Mouse (Mus musculus) limb, embryonic 13.5 days (tissue): ENCODE measurements around the gene Olfr1338. TPM values are rescaled to one million over a fixed set of nuclear protein-coding genes. Genes with fewer than 3 reads are reported as not detected.

Experiments used
- polyA plus RNA-seq: library from polyadenylated mRNA; unstranded; fragments of >200 nt; fragmentation: Nextera tagmentation; extraction: Ambion mirVana; gene quantifications from 2 replicates; pipeline ENCODE4 v1.2.1, GENCODE M21; 2015

The Olfr1338 gene
- polyA plus RNA-seq, 1 experiment from 2014 or later: not detected

Other genes with a start within 250 kb of the Olfr1338 start
- 1.0 and 2.0 TPM in 2 replicates for gene 2610528J11Rik, start 231.7 kb downstream of the Olfr1338 start, polyA plus RNA-seq
- gene Tmem125, start 214.7 kb downstream of the Olfr1338 start, polyA plus RNA-seq: 1.8 and 2.0 TPM in 2 replicates
- 0.13 and 0.31 TPM in 2 replicates for gene Cfap57, start 138.0 kb downstream of the Olfr1338 start, polyA plus RNA-seq
- gene Ebna1bp2, start 137.9 kb downstream of the Olfr1338 start, polyA plus RNA-seq: 130 and 134 TPM in 2 replicates
- not detected in 2 replicates for gene Olfr62, start 99.8 kb downstream of the Olfr1338 start, polyA plus RNA-seq
- gene Olfr1342, start 66.0 kb downstream of the Olfr1338 start, polyA plus RNA-seq: 0.11 and 0.14 TPM in 2 replicates
- gene Olfr1341, start 55.2 kb downstream of the Olfr1338 start, polyA plus RNA-seq: not detected in 2 replicates
- gene Olfr1340, start 38.6 kb downstream of the Olfr1338 start, polyA plus RNA-seq: not detected in 2 replicates
- gene Olfr1339, start 26.6 kb downstream of the Olfr1338 start, polyA plus RNA-seq: not detected in 2 replicates
- not detected in 2 replicates for gene Olfr1337, start 23.8 kb upstream of the Olfr1338 start, polyA plus RNA-seq
- gene Olfr1335, start 51.2 kb upstream of the Olfr1338 start, polyA plus RNA-seq: not detected in 2 replicates
- gene Olfr1333, start 77.5 kb upstream of the Olfr1338 start, polyA plus RNA-seq: not detected in 2 replicates
- gene Olfr1331, start 105.9 kb upstream of the Olfr1338 start, polyA plus RNA-seq: not detected in 2 replicates
- not detected in 2 replicates for gene Olfr1330, start 129.9 kb upstream of the Olfr1338 start, polyA plus RNA-seq
- not detected in 2 replicates for gene Olfr1329, start 158.7 kb upstream of the Olfr1338 start, polyA plus RNA-seq
- not detected in 2 replicates for gene Olfr1328, start 179.9 kb upstream of the Olfr1338 start, polyA plus RNA-seq
- not detected in 2 replicates for gene Lao1, start 202.8 kb upstream of the Olfr1338 start, polyA plus RNA-seq